In the genomic region with DNA sequence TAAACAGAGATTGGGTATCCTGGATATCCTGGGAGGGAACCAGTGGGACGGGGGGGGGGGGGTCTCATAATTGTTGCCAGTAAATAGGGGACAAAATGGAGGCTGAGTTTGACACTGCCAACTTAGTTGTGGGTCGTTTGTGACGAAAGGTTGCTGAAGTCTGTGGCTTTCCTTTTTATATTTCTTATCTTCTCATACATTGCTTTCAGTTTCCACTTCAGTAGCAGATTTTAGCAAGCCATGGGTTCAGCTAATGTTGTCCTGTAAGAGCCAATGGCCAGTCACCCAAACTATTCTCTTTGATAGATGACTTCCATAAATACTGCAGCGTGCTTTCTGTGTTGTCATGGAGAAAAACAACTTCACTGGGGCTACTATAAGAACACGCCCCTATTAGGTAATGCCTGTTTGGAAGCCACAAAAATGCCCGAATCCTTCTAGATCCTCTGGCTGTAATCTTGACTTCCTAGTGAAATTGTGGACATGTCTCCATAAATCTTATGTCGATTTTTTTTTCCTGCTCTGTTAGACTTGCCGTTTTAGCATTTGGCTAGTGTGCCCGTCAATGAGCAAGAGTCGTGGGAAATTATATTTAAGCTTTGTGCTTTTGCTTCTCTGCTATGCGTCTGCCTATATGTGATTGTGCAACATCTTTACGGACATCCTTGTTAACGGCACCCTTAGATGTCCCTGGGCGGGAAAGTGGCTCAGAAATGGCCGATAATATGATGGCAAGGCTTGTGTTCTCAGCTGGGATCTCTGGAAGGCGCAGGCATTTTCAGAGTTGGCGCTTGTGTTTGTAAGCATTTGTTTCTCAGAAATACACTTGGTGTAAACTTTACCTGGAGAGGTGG, we compare ENCODE assay signal across 20 mouse cellular contexts.
DNase-seq lines count a peak whose midpoint lies in the region; ATAC-seq and TF ChIP-seq lines count a peak whose summit lies in the region.
"Had no signal": no experiment of that assay in that cellular context is flagged by ENCODE, and none has a peak within 500 bp of the region (broad histone marks: within the 10 kb centered on the region; RNA-seq: fewer than 3 reads in every experiment).

No protein-coding gene starts in this region.

- no peak for TF ChIP-seq CTCF in lung, adult 2 months (IDR thresholded peaks at IDR 0.05; ENCODE audit: insufficient read depth, low read length)

- 61% methylated on average over 17 of the region's 17 CpGs for WGBS in lung, adult 2 months

- DNase-seq in embryo, embryonic 10.5 days (ENCODE audit: low spot score), result peak; percentile 8
- DNase-seq in embryo, embryonic 9.5 days (ENCODE audit: extremely low spot score), result no peak
- peak; percentile 24 for DNase-seq in lung, postnatal 36 days
- no peak for DNase-seq in lung, adult 2 months
- no peak for DNase-seq in gastrocnemius, adult 18-20 months (ENCODE audit: low spot score)
- DNase-seq in right cerebral cortex, postnatal 36 days (ENCODE audit: low spot score in 2 of 2), result no peak
- DNase-seq in c-Kit-positive CD71-positive TER-119-positive erythroid progenitor cells, embryonic 14.5 days (ENCODE audit: low spot score), result no peak
- DNase-seq: cerebellum, adult 11-12 months; cerebellum, postnatal 25 days; heart, postnatal 36 days; kidney, postnatal 10 days; spleen, adult 18-20 months; thymus, adult 18-20 months had no signal

- no peak for TF ChIP-seq POLR2A in lung, adult 2 months (IDR thresholded peaks at IDR 0.05; ENCODE audit: borderline replicate concordance, extremely low read depth, low read depth, low read length)

- no peaks in the 10 kb centered on the region for H3K4me1 ChIP-seq in lung, adult 2 months (ENCODE audit: control insufficient read depth, insufficient read depth, low read length)
- H3K4me1 ChIP-seq: liver, embryonic 12.5 days; midbrain, embryonic 13.5 days had no signal

- peak; percentile 94 for ATAC-seq in common myeloid progenitor, adult 5-6 weeks (replicated peaks; ENCODE audit: low read depth, poor library complexity, severe bottlenecking)
- ATAC-seq: forebrain, embryonic 14.5 days; liver, embryonic 12.5 days; midbrain, embryonic 13.5 days had no signal

- H3K4me3 ChIP-seq in lung, adult 2 months (replicated peaks; ENCODE audit: extremely low read depth, low read depth, low read length), result no peak overlapping the region
- H3K4me3 ChIP-seq: erythroblast, embryonic 14.5 days; heart, embryonic 12.5 days; liver, embryonic 12.5 days; midbrain, embryonic 13.5 days; myocyte had no signal

Comparison
In these comparisons a context has a peak if more than half of its experiments do, and no peak if none do; other contexts are left out.
1. DNase-seq: peak in embryo, embryonic 10.5 days (single experiment) and lung, postnatal 36 days (single experiment); none in embryo, embryonic 9.5 days (single experiment), lung, adult 2 months (single experiment), gastrocnemius, adult 18-20 months (single experiment), right cerebral cortex, postnatal 36 days (0 of 2) and c-Kit-positive CD71-positive TER-119-positive erythroid progenitor cells, embryonic 14.5 days (single experiment).